Mouse (Mus musculus) brain, adult 2 months (tissue): ENCODE measurements around the gene Brca2.

Source experiments
- DNase-seq: peaks from one replicate; pipeline ENCODE4 v3.0.0; 2011; ENCODE audit warnings: low read depth, low spot score

The Brca2 gene

GRCm38 (mm10) chr5:150564426-150564825 lies 42.0 kb downstream of the Brca2 start:
- no peak for DNase-seq

DNA sequence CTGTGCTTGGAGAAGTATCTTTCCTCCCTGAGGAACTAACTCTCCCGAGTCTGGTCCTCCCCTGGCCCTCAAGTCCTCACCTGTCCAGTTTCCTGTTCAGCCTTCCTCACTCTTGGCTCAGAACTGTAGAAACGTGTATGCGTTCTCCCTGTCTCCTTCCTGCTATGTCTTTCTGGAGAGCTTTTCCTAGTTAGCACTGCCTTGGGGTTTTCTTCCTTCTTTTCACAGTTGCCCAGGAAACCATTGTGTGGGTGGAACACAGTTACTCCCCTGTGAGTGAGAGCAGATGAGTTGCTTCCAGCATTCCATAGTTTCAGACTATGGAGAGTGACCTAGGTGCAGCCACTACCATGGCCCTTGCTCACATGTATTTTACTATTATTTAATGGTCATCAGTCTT lies 43.8 kb downstream of the Brca2 start:
- DNase-seq, result peak; percentile 85

DNA sequence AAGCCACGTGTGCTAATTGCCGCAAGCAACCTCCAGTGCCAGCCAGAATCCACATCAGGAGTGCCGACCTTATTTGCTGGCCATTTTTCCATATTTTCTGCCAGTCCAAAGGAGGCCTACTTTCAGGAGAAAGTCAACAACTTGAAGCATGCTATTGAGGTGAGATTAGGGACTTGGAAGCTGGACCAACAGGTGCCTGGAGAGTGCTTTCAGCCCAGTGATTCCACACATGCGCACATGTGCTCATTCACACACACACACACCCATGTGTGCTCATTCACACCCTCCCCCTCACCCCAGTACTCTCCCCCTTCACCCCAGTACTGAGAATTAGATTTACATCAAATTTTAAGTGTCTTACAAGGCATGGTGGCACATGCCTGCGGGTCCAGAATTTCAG lies 44.5 kb downstream of the Brca2 start:
- DNase-seq, result no peak

DNA sequence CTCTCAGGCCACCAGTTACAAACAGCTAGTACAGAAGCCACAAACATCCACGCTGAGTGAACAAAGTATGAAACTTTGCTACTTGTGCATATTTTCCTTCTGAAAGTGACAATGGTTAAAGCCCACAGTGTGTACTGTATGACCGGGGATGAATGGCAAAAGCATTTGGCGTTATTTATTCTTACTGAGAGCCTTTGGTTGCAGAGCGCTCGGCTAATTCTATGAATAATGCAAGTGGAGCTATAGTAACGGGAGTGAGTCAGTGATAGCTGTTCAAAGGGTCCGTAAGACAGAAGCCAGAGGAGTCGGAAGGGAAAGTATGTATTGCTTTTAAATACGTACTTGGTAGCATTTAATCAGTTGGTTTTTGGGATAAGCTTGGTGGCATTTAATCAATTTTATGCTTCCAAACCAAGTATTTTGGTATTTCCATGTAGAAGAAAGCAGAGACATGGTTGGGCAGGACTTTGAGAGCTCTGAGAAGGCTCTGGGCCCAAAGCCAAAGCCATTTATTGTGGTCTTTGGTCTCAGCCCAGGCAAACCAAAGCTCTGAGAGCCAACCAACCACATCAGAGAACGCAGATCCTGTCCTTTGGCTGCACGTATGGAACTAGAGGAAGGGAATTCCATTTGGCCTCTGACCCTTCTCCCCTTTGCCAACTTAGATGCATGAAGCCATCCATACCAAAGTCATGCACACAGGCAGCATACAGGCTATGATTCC lies 48.2 kb downstream of the Brca2 start:
- no peak for DNase-seq

- DNase-seq, result no peak
Observed at GRCm38 (mm10) chr5:150574403-150574802, 52.0 kb downstream of the Brca2 start.

DNA sequence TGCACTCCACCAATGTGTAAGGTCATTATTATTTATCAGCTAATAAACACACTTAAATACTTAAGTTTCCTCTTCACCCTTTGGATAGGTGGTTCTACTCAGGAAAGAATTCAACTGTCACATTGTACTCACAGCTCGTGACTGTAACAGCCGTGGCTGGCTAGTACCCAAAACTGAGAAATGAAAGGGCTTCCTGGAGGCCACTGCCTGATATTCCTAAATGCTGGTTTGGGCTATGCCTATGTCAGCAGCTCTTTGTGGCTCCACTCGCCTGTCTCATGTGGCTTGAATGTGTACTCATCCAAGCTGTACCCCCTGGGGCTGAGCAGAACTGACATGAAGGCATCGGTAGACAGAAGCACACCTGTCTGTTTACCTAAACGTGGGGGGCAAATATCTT lies 52.5 kb downstream of the Brca2 start:
- DNase-seq, result no peak

DNA sequence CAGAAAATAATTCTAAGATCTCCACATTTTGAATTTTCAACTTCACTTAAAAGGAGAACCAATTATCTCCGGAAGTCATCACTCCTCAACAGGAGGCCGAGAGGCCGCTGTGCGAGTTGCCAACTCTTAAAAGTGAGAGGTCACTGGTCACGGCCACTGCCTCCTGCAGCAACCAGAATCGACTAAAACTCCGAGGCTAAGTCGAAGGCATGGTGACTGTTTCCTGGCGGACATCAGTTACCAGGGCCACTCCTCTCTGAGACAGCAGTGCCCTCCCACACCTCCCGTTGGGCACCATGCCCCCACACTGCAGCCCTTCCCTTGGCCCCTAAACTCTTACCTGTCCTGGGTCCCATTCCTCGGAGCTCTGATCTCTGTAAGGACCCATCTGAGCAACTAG lies 54.4 kb downstream of the Brca2 start:
- DNase-seq, result no peak

- no peak for DNase-seq
Observed at GRCm38 (mm10) chr5:150578613-150579171, 56.3 kb downstream of the Brca2 start.

GRCm38 (mm10) chr5:150581180-150581579 lies 58.8 kb downstream of the Brca2 start:
- DNase-seq, result no peak

DNA sequence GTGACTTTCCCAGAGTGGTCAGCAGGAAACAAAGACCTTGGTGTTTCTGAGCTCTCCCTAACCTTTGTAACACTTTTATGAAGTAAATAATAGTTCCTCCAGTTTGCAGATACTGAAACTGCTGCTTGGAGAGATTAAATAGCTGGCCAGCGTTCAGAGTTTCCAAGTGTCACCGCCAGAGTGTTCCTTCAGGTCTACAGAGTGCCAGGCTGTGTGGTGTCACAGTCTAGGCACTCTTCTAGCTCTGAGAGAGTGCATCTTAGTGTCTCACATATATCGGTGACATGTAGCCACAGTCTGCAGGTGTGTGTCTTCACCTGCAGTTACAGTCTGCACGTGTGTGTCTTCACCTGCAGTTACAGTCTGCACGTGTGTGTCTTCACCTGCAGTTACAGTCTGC lies 60.8 kb downstream of the Brca2 start:
- DNase-seq, result no peak

DNA sequence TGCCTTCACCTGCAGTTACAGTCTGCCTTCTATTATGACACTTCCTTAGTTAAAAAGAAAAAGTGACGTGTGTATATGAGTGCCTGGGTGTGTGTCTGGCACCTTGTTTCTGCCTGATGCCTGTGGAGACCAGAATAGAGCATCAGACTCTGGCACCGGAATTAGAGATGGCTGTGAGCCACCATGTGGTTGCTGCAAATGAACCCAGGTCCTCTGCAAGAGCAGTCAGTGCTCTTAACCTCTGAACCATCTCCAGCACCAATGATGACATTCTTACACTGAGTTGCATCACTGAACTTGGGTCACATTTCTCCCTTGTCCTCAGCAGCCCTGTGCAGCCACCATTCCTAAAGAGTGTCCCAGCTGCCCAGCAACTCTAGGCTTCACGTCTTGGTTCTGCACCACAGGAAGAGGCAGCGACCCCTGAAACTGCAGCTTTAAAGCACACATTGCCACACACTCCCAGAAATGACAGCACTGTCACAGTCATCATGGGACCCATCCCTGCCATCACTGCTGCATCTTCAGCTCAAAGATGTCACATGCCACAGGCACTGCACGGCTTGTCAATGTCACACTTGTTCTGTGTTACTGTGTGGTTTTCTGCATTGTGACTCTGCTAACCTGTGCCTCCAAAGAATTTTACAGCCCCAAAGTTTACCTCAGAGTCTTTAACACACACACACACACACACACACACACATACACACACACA lies 61.3 kb downstream of the Brca2 start:
- DNase-seq, result peak; percentile 78

GRCm38 (mm10) chr5:150584337-150584729 lies 61.9 kb downstream of the Brca2 start:
- DNase-seq, result no peak

DNA sequence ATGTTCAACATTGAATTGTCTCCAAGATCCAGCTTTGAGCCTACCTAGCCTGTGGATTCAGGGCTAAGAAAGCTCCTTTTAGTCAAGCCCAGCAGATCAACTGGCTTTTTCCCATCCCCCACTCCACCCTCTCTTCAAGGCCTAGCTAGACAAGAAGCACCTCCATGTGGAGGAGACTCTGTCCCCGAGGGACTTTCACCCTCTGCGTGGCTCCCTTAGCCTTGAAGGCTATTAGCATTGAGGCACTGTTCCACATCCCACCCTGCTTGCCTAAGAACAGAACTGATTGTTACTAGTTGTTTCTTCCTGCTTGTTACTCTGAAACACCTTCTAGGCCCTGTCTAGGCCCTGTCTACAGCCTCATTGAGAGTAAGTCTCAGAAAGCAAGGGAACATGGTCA lies 67.5 kb downstream of the Brca2 start:
- no peak for DNase-seq

DNA sequence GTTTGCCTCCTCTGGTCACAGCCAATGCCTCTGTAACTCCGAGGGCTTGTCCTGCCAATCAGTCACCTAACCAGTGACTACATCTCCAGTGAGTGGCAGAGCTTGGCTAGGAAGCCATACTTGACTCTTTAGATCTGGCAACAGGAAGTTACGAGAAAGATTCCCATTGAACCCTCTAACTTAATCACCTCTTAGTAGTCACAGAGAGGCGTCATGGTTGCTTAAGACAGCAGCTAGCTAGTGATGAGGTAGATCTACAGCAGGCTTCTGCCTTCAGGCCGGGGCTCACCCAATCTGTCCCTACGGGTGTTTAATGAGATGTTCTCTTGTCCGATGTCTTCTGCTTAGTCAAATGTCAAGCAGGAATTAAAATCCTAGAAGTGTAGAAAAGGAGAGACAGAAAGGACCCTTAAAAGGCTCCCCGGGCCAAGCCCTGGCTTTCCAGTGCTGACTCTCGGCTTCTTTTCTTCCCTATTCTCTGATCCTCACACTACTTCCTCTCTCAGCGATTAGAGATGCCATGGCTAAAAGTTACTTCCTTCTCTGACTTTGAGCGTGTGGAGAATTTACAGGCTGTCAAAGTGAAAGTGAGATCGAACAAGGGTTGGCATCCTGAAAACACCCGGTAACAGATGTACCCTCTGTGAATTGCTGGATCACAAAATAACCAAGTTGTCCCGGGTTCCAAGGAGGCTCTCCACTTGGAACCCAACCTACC lies 69.9 kb downstream of the Brca2 start:
- no peak for DNase-seq

DNA sequence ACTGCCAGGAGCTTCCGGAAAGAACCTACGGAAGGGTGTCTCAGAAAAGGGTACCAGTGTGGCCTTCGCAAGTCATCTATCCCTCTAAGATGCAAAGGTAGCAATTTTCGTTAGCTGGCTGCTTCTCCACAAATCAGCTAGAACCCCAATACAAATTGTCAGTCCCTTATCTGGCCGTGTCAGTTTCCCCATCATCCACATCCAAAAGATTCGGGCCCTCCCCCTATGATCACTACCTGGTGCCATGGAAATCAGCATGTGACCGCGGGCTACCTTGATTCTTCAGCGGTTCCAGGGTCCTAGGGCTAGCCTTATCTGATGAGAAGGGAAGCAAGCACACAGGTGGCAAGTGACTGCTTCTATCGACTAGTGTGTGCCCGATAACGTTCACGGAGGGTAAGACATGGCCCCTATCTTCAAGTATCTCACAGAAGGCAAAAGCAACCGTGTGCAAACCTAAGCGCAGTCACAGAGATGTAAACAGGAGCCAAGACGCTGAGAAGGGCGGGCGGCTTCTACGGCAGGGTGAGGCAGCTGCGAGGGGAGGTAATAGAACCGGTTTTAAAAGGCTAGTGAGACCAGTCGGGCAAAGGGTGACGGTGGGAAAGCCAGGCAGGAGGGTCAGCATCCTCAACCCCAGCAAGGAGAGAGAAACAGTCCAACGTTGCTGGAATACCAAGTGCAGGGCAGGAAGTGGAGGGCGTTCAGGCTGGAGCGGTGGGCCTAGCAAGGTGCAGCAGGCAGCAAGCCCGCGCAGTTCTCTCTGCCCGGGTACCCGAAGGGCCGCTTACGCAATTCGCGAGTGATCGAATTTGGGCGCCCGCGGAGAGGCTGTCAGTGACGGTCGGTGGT lies 70.7 kb downstream of the Brca2 start:
- DNase-seq, result peak; percentile 84

- peak; percentile 79 for DNase-seq
Observed at GRCm38 (mm10) chr5:150593756-150594648, 71.6 kb downstream of the Brca2 start.

DNA sequence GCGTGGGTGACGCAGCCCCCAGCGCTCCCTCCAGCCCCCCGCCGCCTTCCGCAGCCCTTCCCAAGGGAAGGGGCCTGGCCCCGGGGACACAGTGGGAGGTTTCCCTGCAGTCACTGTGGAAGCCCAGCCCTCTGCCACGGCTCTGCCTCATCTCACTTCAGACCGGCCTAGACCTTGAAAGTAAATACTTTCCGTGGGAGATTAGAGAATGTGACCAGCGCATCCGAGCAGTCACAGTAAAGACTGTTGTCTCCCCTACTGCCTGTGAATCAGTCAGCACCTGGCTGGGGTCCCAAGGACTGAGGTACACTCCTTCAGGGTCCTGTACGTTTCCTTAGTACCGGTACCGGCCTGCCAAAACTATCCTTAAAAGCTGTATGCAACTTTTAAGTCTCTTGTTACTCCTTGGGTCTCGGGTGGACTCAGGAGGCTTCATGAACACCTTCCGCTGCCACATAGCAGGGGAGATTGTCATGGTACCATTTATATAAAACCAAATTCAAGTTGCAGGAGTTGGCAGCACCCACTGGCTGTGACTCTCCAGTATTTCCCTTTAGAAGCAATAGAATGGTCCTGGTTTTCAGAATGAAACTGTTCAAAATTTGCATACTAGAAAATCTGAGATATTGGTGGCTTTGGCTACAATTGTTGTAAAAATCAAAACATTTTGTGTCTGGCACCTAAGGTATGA lies 72.4 kb downstream of the Brca2 start:
- no peak for DNase-seq

DNA sequence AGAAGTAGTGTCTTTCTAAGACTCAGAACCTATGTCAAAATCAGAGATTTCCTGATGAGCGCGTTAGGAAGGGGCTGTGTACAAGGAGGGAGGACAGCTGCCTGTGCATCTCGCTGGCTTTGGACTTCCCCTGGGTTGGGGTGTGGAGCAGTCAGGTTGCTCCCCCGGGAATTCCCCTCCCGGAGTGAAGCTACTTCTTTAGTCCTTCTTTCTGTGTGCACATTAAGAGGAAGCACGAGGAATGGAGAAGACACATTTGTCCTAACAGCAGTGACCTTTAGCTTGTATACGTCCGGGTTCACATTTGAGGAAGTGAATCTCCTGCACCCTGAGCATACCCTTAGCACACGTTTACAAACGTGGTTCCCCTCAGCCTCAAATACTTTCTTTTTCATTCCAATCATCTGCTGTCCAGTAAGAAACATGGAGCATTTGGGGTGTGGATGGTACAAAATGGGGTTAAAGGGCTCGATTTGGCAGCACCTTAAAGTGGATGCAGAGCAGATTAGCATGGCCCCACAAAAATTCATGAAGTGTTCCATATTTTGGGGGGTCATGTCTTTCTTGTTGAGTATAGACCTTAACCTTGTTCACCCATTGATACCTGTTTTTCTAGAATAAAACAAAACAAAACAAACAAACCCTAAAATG lies 73.1 kb downstream of the Brca2 start:
- DNase-seq, result no peak

DNA sequence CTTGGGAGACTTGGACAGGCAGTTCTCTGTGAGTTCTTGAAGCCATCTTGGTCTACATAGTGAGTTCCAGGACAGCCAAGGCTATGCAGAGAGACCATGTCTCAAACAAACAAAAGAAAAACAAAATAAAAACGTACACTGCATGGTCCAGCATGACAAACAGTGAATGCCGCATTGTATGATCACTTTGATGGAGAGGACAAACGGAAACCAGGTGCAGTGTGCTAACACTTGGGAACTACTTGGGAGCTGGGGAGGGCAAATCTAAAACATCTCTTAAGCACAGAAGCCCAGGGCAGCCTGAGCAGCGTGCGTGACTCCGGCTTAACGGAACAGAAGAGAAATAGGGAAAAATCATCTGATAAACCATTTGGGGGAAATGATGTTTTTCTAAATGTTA lies 74.7 kb downstream of the Brca2 start, which contains the start of gene N4bp2l1:
TSS of gene N4bp2l1 (minus strand) at position 101 of the 400 bp plus-strand sequence.
- no peak for DNase-seq
